Mouse (Mus musculus) lung, postnatal 0 days (tissue): ENCODE measurements around the gene Brd3.

Source experiments
- CTCF ChIP-seq: IDR thresholded peaks from 2 replicates; pipeline ENCODE4 v1.5.1; 2016; ENCODE audit warnings: antibody characterized with exemption, mild to moderate bottlenecking
- EP300 ChIP-seq: IDR thresholded peaks from 2 replicates; pipeline ENCODE4 v1.6.1; 2016; ENCODE audit warnings: antibody characterized with exemption, mild to moderate bottlenecking, control low read depth

- peak; percentile 55 for TF ChIP-seq CTCF
- TF ChIP-seq EP300 = peak; percentile 24; the same call in 1 of the 2 replicates
Observed at GRCm38 (mm10) chr2:27505539-27505938, 1.9 kb downstream of the Brd3 start.
